Mouse (Mus musculus): ENCODE data around the gene Col6a4. TPM values are rescaled to one million over a fixed set of nuclear protein-coding genes. Genes with fewer than 3 reads are reported as not detected.

Gene Col6a4
- total and polyA plus RNA-seq, 3 experiments = 0.08 to 0.74 (median 0.47) TPM

GRCm38 (mm10) chr9:105947577-105947976 is 149.0 kb downstream of the Col6a4 start:
- Histone ChIP-seq H3K27me3 (replicated peaks) (peaks cover 63% of the 10 kb centered on the region), H3K4me2 (ENCODE audit: insufficient read depth, low read depth, poor library complexity, severe bottlenecking) (no peak overlapping the region), H3K9ac (ENCODE audit: insufficient read depth, low read depth) (no peak overlapping the region), H3K27ac (ENCODE audit: insufficient read depth, low read depth) (no peak overlapping the region), H3K4me3 (replicated peaks in 1 of 3; ENCODE audit: low read depth in 2 of 3, low read length in 2 of 3, poor library complexity in 1 of 3) (no peak overlapping the region), H3K36me3 (replicated peaks in 1 of 2; ENCODE audit: control insufficient read depth in 1 of 2, insufficient read depth in 1 of 2, low read length in 1 of 2) (no peaks in the 10 kb centered on the region), H3K4me1 (ENCODE audit: control insufficient read depth in 1 of 2, insufficient read depth in 2 of 2) (no peaks in the 10 kb centered on the region), H3K79me2 (replicated peaks; ENCODE audit: control insufficient read depth, extremely low read depth, insufficient read depth, poor library complexity, severe bottlenecking) (no peaks in the 10 kb centered on the region), H3K9me3 (replicated peaks; ENCODE audit: low read length) (no peaks in the 10 kb centered on the region)
- in situ Hi-C loops (cut with MboI; ENCODE audit: low pct_ligation_motif_present, low pct_unique_long_range_greater_than_20kb, low sequenced_read_pairs) = no loop called here
- TF ChIP-seq MAX (IDR thresholded peaks at IDR 0.05; ENCODE audit: low read length) (no peak), JUND (conservative IDR thresholded peaks at IDR 0.05; ENCODE audit: low read depth, low read length) (no peak), EP300 (IDR thresholded peaks at IDR 0.05; ENCODE audit: low read length) (no peak), USF1 (IDR thresholded peaks at IDR 0.05; ENCODE audit: low read depth, low read length) (no peak), POLR2A (IDR thresholded peaks at IDR 0.05; ENCODE audit: low read depth, low read length) (no peak), GABPA (IDR thresholded peaks at IDR 0.05; ENCODE audit: insufficient replicate concordance, low read depth, low read length) (no peak), SIN3A (IDR thresholded peaks at IDR 0.05; ENCODE audit: low read length) (no peak)
- dilution Hi-C loops (cut with MboI; ENCODE audit: extremely low pct_ligation_motif_present, extremely low pct_unique_long_range_greater_than_20kb, low sequenced_read_pairs) = no loop called here
- no peak for DNase-seq (ENCODE audit: extremely low read depth)

Other genes with a start within 250 kb of the Col6a4 start
- gene Col6a5, start 136.1 kb downstream of the Col6a4 start, total RNA-seq (2012; rRNA removed) = under 0.01 TPM in 1 of 2 replicates, not detected in the other
- gene Col6a5, start 136.1 kb downstream of the Col6a4 start, total RNA-seq (2014; rRNA removed) = not detected in 2 replicates
- not detected in 2 replicates for gene Col6a5, start 136.1 kb downstream of the Col6a4 start, polyA plus RNA-seq (2012; ENCODE audit: insufficient read length, low read depth)
- gene Glyctk, start 61.4 kb upstream of the Col6a4 start, total RNA-seq (2012; rRNA removed) = 3.0 and 3.4 TPM in 2 replicates
- gene Glyctk, start 61.4 kb upstream of the Col6a4 start, total RNA-seq (2014; rRNA removed) = 2.1 and 3.0 TPM in 2 replicates
- gene Glyctk, start 61.4 kb upstream of the Col6a4 start, polyA plus RNA-seq (2012; ENCODE audit: insufficient read length, low read depth) = 2.8 and 3.1 TPM in 2 replicates
- 70.4 and 90.7 TPM in 2 replicates for gene Wdr82, start 74.1 kb upstream of the Col6a4 start, total RNA-seq (2012; rRNA removed)
- 117 and 131 TPM in 2 replicates for gene Wdr82, start 74.1 kb upstream of the Col6a4 start, total RNA-seq (2014; rRNA removed)
- gene Wdr82, start 74.1 kb upstream of the Col6a4 start, polyA plus RNA-seq (2012; ENCODE audit: insufficient read length, low read depth) = 93.6 and 100 TPM in 2 replicates
- gene Ppm1m, start 103.0 kb upstream of the Col6a4 start, total RNA-seq (2012; rRNA removed) = 86.0 and 103 TPM in 2 replicates
- 54.7 and 60.1 TPM in 2 replicates for gene Ppm1m, start 103.0 kb upstream of the Col6a4 start, total RNA-seq (2014; rRNA removed)
- gene Ppm1m, start 103.0 kb upstream of the Col6a4 start, polyA plus RNA-seq (2012; ENCODE audit: insufficient read length, low read depth) = 99.8 and 111 TPM in 2 replicates
- gene Twf2, start 106.3 kb upstream of the Col6a4 start, total RNA-seq (2012; rRNA removed) = 120 and 156 TPM in 2 replicates
- gene Twf2, start 106.3 kb upstream of the Col6a4 start, total RNA-seq (2014; rRNA removed) = 177 and 186 TPM in 2 replicates
- 129 and 131 TPM in 2 replicates for gene Twf2, start 106.3 kb upstream of the Col6a4 start, polyA plus RNA-seq (2012; ENCODE audit: insufficient read length, low read depth)
- 1.4 and 1.5 TPM in 2 replicates for gene Tlr9, start 125.8 kb upstream of the Col6a4 start, total RNA-seq (2012; rRNA removed)
- 0.54 and 1.0 TPM in 2 replicates for gene Tlr9, start 125.8 kb upstream of the Col6a4 start, total RNA-seq (2014; rRNA removed)
- 9.9 and 12.5 TPM in 2 replicates for gene Tlr9, start 125.8 kb upstream of the Col6a4 start, polyA plus RNA-seq (2012; ENCODE audit: insufficient read length, low read depth)
- 65.1 and 71.9 TPM in 2 replicates for gene Alas1, start 151.9 kb upstream of the Col6a4 start, total RNA-seq (2012; rRNA removed)
- gene Alas1, start 151.9 kb upstream of the Col6a4 start, total RNA-seq (2014; rRNA removed) = 93.1 and 105 TPM in 2 replicates
- gene Alas1, start 151.9 kb upstream of the Col6a4 start, polyA plus RNA-seq (2012; ENCODE audit: insufficient read length, low read depth) = 68.2 and 69.6 TPM in 2 replicates
- gene Poc1a, start 184.3 kb upstream of the Col6a4 start, total RNA-seq (2012; rRNA removed) = 42.7 and 46.7 TPM in 2 replicates
- gene Poc1a, start 184.3 kb upstream of the Col6a4 start, total RNA-seq (2014; rRNA removed) = 24.2 and 24.5 TPM in 2 replicates
- 31.9 and 39.8 TPM in 2 replicates for gene Poc1a, start 184.3 kb upstream of the Col6a4 start, polyA plus RNA-seq (2012; ENCODE audit: insufficient read length, low read depth)